Mouse (Mus musculus) adrenal gland, adult 18-20 months (tissue): ENCODE data around the gene Map1b. TPM values are rescaled to one million over a fixed set of nuclear protein-coding genes. Genes with fewer than 3 reads are reported as not detected.

ENCODE experiments used
- DNase-seq, 2 experiments: peaks; one replicate each; pipeline ENCODE4 v3.0.0; 2021 to 2022; ENCODE audit warnings: low spot score in 2 of 2
- total RNA-seq, 2 experiments: library from RNA; stranded (reverse); gene quantifications; 1 replicate in 1 of 2; 2 replicates in 1 of 2; pipeline ENCODE4 v1.2.3; 2021

The Map1b gene
- total RNA-seq, 2 experiments from 2014 or later = 78.5 to 120 TPM

DNA sequence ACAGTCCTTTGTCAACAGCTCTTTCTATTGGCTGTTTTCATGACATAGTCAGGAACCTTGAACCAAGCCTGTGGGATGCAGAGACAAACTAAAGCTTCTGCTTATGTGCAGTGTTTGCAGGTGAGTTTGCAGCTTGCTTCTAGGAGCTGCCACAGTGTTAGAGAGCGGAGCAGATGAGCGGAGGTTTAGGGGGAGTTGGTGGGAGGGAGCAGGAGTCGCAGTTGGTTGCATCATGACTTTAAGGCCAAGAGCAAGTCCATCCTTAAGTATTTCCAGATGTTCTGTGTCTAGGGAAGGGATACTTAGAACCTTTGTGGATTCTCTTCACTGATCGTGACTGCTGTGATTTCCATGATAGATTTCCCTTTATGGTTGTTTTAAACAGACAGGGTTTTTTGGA lies 142.1 kb downstream of the Map1b start:
- no peak for DNase-seq

DNA sequence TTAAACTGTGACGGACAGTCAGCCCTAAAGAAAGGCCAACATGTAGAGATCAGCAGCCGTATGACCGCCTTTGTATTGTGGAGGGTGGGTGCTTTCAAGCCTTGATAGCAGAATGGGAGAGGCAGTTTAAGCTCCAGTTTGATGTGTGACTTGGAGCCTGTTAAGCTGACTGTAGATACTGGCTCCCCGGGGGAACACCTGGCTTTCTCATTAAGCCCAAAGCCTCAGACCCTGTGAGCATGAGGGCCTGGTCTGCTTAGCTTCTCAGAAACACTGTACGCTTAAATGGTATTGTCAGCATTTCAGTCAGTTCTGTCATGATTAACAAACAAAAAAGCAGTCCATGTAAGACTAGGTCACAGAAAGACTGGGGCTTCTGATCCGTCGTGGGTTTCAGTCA lies 142.7 kb downstream of the Map1b start:
- DNase-seq = no peak

Other genes with a start within 250 kb of the Map1b start
- gene Ptcd2, start 171.8 kb downstream of the Map1b start, total RNA-seq = 10 to 100 TPM; 30.1 to 31.5 TPM
- gene Mrps27, start 171.8 kb downstream of the Map1b start, total RNA-seq = 10 to 100 TPM; 39.8 to 40.9 TPM